Mouse (Mus musculus) kidney, postnatal 0 days (tissue): ENCODE data around the gene Pecam1. TPM values are rescaled to one million over a fixed set of nuclear protein-coding genes. Genes with fewer than 3 reads are reported as not detected.

Experiments
- ATAC-seq: fragments of 200-750 bp; cut with Nextera tagmentation; replicated peaks from 2 replicates; pipeline ENCODE4 v1.8.0; 2017; ENCODE audit warnings: low read depth, moderate number of reproducible peaks, moderate TSS enrichment, moderate library complexity; ENCODE audit not compliant: low FRiP score
- DNase-seq: peaks from one replicate; pipeline ENCODE4 v3.0.0-alpha.2; 2016; ENCODE audit warnings: low spot score
- H3K27ac ChIP-seq: fragments of 300-500 bp; sonication (generic); 2 replicates; pipeline ENCODE4 v1.5.1; 2014; ENCODE audit warnings: mild to moderate bottlenecking
- H3K27me3 ChIP-seq: fragments of 300-500 bp; sonication (generic); 2 replicates; pipeline ENCODE4 v1.6.1; 2014; ENCODE audit warnings: low read length, mixed read lengths; ENCODE audit not compliant: insufficient read depth
- H3K36me3 ChIP-seq: fragments of 300-500 bp; sonication (generic); 2 replicates; pipeline ENCODE4 v1.6.1; 2014; ENCODE audit warnings: low read length, mixed read lengths; ENCODE audit not compliant: insufficient read depth
- H3K4me1 ChIP-seq: fragments of 300-500 bp; sonication (generic); replicated peaks from 2 replicates; pipeline ENCODE4 v1.6.1; 2014; ENCODE audit warnings: antibody characterized with exemption, low read length, mixed read lengths; ENCODE audit not compliant: insufficient read depth
- H3K4me2 ChIP-seq: fragments of 300-500 bp; sonication (generic); 2 replicates; pipeline ENCODE4 v1.6.1; 2014; ENCODE audit warnings: mild to moderate bottlenecking, low read length, moderate library complexity, mixed read lengths
- H3K4me3 ChIP-seq: fragments of 300-500 bp; sonication (generic); replicated peaks from 2 replicates; pipeline ENCODE4 v1.5.1; 2014; ENCODE audit warnings: low read depth, low read length
- H3K9ac ChIP-seq: fragments of 300-500 bp; sonication (generic); 2 replicates; pipeline ENCODE4 v1.6.1; 2014; ENCODE audit warnings: low read depth, low read length
- H3K9me3 ChIP-seq: fragments of 300-500 bp; sonication (generic); replicated peaks from 2 replicates; pipeline ENCODE4 v1.6.1; 2016; ENCODE audit warnings: low read length, inconsistent platforms, mixed read lengths
- CTCF ChIP-seq: IDR thresholded peaks from 2 replicates; pipeline ENCODE4 v1.5.1; 2016; ENCODE audit warnings: antibody characterized with exemption, low read depth, mild to moderate bottlenecking, moderate library complexity
- WGBS: fragments of 180-500 bp; shearing (Covaris S2); extraction: QIAGEN DNeasy Blood & Tissue Kit; methylation state at CpG from one replicate; pipeline ENCODE4 v1.1.7; 2014; 5-methylcytosine and 5-hydroxymethylcytosine counted together
- polyA plus RNA-seq: library from polyadenylated mRNA; unstranded; fragments of >200 nt; fragmentation: Nextera tagmentation; extraction: Ambion mirVana; gene quantifications from 2 replicates; pipeline ENCODE4 v1.2.1, GENCODE M21; 2015

Gene Pecam1
- polyA plus RNA-seq, 1 experiment from 2014 or later: 54.1 TPM

- Histone ChIP-seq H3K27ac (no peak overlapping the region), H3K36me3 (no peaks in the 10 kb centered on the region), H3K27me3 (no peaks in the 10 kb centered on the region), H3K4me3 (no peak overlapping the region), H3K9ac (no peak overlapping the region), H3K4me1 (no peaks in the 10 kb centered on the region), H3K9me3 (no peaks in the 10 kb centered on the region), H3K4me2 (no peak overlapping the region)
- 79% methylated on average over 11 of the region's 11 CpGs for WGBS
- no peak for ATAC-seq
- TF ChIP-seq CTCF: no peak
- DNase-seq: no peak
These were observed 82.6 kb downstream of the Pecam1 start for GRCm38 (mm10) chr11:106667855-106668254.

- H3K27ac ChIP-seq: no peak overlapping the region
These were observed 83.8 kb downstream of the Pecam1 start for GRCm38 (mm10) chr11:106666470-106667107.

GRCm38 (mm10) chr11:106665841-106666240 is 84.6 kb downstream of the Pecam1 start:
- 80% methylated on average over 2 of the region's 2 CpGs for WGBS
- Histone ChIP-seq H3K27me3 (no peaks in the 10 kb centered on the region), H3K4me2 (no peak overlapping the region), H3K36me3 (no peaks in the 10 kb centered on the region), H3K9me3 (no peaks in the 10 kb centered on the region), H3K4me1 (no peaks in the 10 kb centered on the region), H3K9ac (no peak overlapping the region), H3K27ac (no peak overlapping the region), H3K4me3 (no peak overlapping the region)
- DNase-seq (no peak), ATAC-seq (no peak)
- no peak for TF ChIP-seq CTCF

More at GRCm38 (mm10) chr11:106666470-106667107, 83.8 kb downstream of the Pecam1 start:
- no peaks in the 10 kb centered on the region for H3K9me3 ChIP-seq
- no peak for TF ChIP-seq CTCF
- DNase-seq (no peak), ATAC-seq (no peak)
- H3K9ac ChIP-seq: no peak overlapping the region
- no peaks in the 10 kb centered on the region for H3K36me3 ChIP-seq
- no peaks in the 10 kb centered on the region for H3K27me3 ChIP-seq
- no peaks in the 10 kb centered on the region for H3K4me1 ChIP-seq
- 82% methylated on average over 14 of the region's 14 CpGs for WGBS
- H3K4me3 ChIP-seq: no peak overlapping the region
- H3K4me2 ChIP-seq: no peak overlapping the region

- no peak for DNase-seq
- Histone ChIP-seq H3K27me3 (no peaks in the 10 kb centered on the region), H3K27ac (no peak overlapping the region), H3K4me3 (no peak overlapping the region), H3K4me1 (no peaks in the 10 kb centered on the region), H3K36me3 (no peaks in the 10 kb centered on the region), H3K9ac (no peak overlapping the region), H3K9me3 (no peaks in the 10 kb centered on the region), H3K4me2 (no peak overlapping the region)
- no peak for TF ChIP-seq CTCF
- 85% methylated on average over 4 of the region's 4 CpGs for WGBS
- ATAC-seq: no peak
These were observed 85.1 kb downstream of the Pecam1 start for GRCm38 (mm10) chr11:106665328-106665727.

GRCm38 (mm10) chr11:106664691-106665090 is 85.7 kb downstream of the Pecam1 start:
- ATAC-seq: no peak
- no peak for TF ChIP-seq CTCF
- Histone ChIP-seq H3K9me3 (no peaks in the 10 kb centered on the region), H3K27me3 (no peaks in the 10 kb centered on the region), H3K4me1 (peaks cover 3% of the 10 kb centered on the region; the same call in 1 of the 2 replicates), H3K27ac (0 out of 2 replicates have a peak overlapping the region, but pooled peaks have one; percentile 42), H3K4me2 (no peak overlapping the region), H3K36me3 (no peaks in the 10 kb centered on the region), H3K4me3 (no peak overlapping the region), H3K9ac (no peak overlapping the region)
- 72% methylated on average over 8 of the region's 8 CpGs for WGBS
- no peak for DNase-seq

- 0 out of 2 replicates have a peak overlapping the region, but pooled peaks have one; percentile 1 for H3K27ac ChIP-seq
- no peak for TF ChIP-seq CTCF
- WGBS: 67% methylated on average over 6 of the region's 6 CpGs
- ATAC-seq: no peak
- H3K9me3 ChIP-seq: no peaks in the 10 kb centered on the region
- peaks cover 10% of the 10 kb centered on the region for H3K4me1 ChIP-seq
- H3K4me2 ChIP-seq: no peak overlapping the region
- no peak overlapping the region for H3K9ac ChIP-seq
- H3K4me3 ChIP-seq: no peak overlapping the region
- no peak for DNase-seq
- no peaks in the 10 kb centered on the region for H3K36me3 ChIP-seq
- H3K27me3 ChIP-seq: no peaks in the 10 kb centered on the region
These were observed 86.6 kb downstream of the Pecam1 start for GRCm38 (mm10) chr11:106663838-106664237.
